Mouse (Mus musculus) forebrain, embryonic 11.5 days (tissue): ENCODE measurements around the gene Selenon. TPM values are rescaled to one million over a fixed set of nuclear protein-coding genes. Genes with fewer than 3 reads are reported as not detected.

ENCODE experiments used
- ATAC-seq: fragments of 200-750 bp; cut with Nextera tagmentation; replicated peaks from 2 replicates; pipeline ENCODE4 v1.8.0; 2017; ENCODE audit warnings: moderate TSS enrichment; ENCODE audit not compliant: low FRiP score
- DNase-seq: peaks from one replicate; pipeline ENCODE4 v3.0.0-alpha.2; 2017; ENCODE audit warnings: low spot score
- H3K27ac ChIP-seq: fragments of 300-500 bp; sonication (generic); 2 replicates; pipeline ENCODE4 v1.5.1; 2014; ENCODE audit warnings: low read depth, low read length
- H3K27me3 ChIP-seq: fragments of 300-500 bp; sonication (generic); 2 replicates; pipeline ENCODE4 v1.6.1; 2014; ENCODE audit warnings: mild to moderate bottlenecking, low read length, mixed read lengths; ENCODE audit not compliant: control insufficient read depth, insufficient read depth
- H3K36me3 ChIP-seq: fragments of 300-500 bp; sonication (generic); 2 replicates; pipeline ENCODE4 v1.6.1; 2014; ENCODE audit warnings: mild to moderate bottlenecking, low read length, moderate library complexity, mixed read lengths; ENCODE audit not compliant: control insufficient read depth, insufficient read depth
- H3K4me1 ChIP-seq: fragments of 300-500 bp; sonication (generic); replicated peaks from 2 replicates; pipeline ENCODE4 v1.6.1; 2014; ENCODE audit warnings: low read length, mixed read lengths; ENCODE audit not compliant: control insufficient read depth, insufficient read depth
- H3K4me2 ChIP-seq: fragments of 300-500 bp; sonication (generic); 2 replicates; pipeline ENCODE4 v1.6.1; 2014; ENCODE audit warnings: low read depth, mild to moderate bottlenecking, low read length, moderate library complexity, mixed read lengths; ENCODE audit not compliant: severe bottlenecking
- H3K4me3 ChIP-seq: fragments of 300-500 bp; sonication (generic); 2 replicates; pipeline ENCODE4 v1.5.1; 2014; ENCODE audit warnings: low read depth, low read length
- H3K9ac ChIP-seq: fragments of 300-500 bp; sonication (generic); 2 replicates; pipeline ENCODE4 v1.6.1; 2014; ENCODE audit warnings: low read length
- H3K9me3 ChIP-seq: fragments of 300-500 bp; sonication (generic); 2 replicates; pipeline ENCODE4 v1.6.1; 2016; ENCODE audit warnings: low read length, mixed read lengths; ENCODE audit not compliant: control insufficient read depth
- WGBS: fragments of 180-500 bp; shearing (Covaris S2); extraction: QIAGEN DNeasy Blood & Tissue Kit; methylation state at CpG from one replicate; pipeline ENCODE4 v1.1.7; 2014; 5-methylcytosine and 5-hydroxymethylcytosine counted together
- polyA plus RNA-seq: library from polyadenylated mRNA; unstranded; fragments of >200 nt; fragmentation: Nextera tagmentation; extraction: Ambion mirVana; gene quantifications from 2 replicates; pipeline ENCODE4 v1.2.1, GENCODE M21; 2014

Gene Selenon
- 38.5 and 47.9 TPM in 2 replicates for polyA plus RNA-seq

DNA sequence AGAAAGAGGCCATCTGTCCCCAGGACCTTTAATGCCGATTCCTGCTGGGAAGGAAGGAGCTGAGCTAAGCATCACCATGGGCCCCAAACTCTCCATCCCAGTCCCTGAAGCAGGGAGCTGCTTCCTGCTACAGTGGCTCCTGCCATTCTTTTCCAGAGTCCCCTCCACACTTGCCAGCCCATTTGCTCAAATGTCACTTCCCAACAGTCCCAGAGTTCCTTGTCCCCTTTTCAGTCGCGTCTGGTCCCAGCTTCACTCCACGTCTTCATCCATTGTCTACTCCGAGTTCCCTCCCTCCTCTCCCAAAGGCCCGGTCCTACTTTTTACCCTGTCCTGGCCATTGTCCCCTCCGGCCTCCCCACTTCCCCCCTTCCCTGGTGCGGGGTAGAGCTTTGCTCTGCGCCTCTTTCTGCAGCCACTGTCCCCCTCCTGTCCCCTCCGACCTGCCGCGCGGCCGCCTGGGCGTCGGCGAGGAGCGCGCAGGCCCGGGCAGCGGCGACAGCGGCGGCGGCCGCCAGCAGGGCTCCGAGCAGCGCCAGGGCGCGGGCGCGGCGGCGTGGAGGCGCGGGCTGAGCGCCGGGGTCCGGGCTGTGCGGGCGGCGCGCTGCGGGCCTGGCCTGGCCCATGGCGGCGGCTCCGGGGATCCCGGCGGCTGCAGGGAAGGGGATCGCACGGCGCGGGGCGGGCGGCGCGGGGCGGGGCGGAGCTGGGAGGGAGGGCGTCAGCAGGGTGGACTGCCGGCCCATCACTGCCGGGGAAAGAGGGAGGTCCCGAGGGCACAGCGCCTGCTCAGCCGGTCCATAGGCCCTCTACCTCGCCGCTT lies at the start of gene Selenon:
Selenon (minus strand) TSS at position 673 of the 823 bp plus-strand sequence.
- H3K4me2 ChIP-seq: peak within 1 kb of the TSS; percentile 63
- H3K4me1 ChIP-seq: peaks cover 8% of the 10 kb centered on the region
- peaks cover 6% of the 10 kb centered on the region; the same call in 1 of the 2 replicates for H3K9me3 ChIP-seq
- under 1% methylated on average over 56 of the region's 67 CpGs for WGBS
- no peaks in the 10 kb centered on the region for H3K27me3 ChIP-seq
- DNase-seq (peak; percentile 89), ATAC-seq (peak; percentile 89)
- H3K36me3 ChIP-seq: peaks cover 9% of the 10 kb centered on the region
- peak within 1 kb of the TSS; percentile 77 for H3K27ac ChIP-seq
- peak within 1 kb of the TSS; percentile 97 for H3K9ac ChIP-seq
- H3K4me3 ChIP-seq: peak within 1 kb of the TSS; percentile 80

DNA sequence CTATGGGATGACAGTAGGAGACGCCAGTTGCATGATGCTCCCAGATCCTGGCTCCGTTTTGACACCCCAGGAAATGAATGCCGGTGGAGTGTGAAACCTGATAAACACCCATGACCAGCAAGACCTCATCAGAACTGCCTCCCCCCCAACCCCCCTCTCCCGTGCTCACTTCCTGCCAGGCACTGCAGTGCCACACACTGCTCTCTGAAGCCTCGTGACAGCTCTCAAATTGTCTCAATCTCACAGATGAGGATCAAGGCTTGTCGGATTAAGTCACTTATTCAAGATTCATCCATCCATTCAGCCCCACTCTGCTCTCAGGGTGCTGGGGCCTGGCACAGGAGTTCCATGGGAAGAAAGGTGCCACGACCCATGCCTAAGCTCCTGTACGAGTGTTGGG lies 49.4 kb upstream of the Selenon start:
- Histone ChIP-seq H3K27me3 (no peaks in the 10 kb centered on the region), H3K9me3 (no peaks in the 10 kb centered on the region), H3K9ac (no peak overlapping the region), H3K4me2 (no peak overlapping the region), H3K4me1 (no peaks in the 10 kb centered on the region), H3K4me3 (no peak overlapping the region), H3K36me3 (no peaks in the 10 kb centered on the region), H3K27ac (no peak overlapping the region)
- DNase-seq (no peak), ATAC-seq (no peak)
- 59% methylated on average over 8 of the region's 8 CpGs for WGBS

DNA sequence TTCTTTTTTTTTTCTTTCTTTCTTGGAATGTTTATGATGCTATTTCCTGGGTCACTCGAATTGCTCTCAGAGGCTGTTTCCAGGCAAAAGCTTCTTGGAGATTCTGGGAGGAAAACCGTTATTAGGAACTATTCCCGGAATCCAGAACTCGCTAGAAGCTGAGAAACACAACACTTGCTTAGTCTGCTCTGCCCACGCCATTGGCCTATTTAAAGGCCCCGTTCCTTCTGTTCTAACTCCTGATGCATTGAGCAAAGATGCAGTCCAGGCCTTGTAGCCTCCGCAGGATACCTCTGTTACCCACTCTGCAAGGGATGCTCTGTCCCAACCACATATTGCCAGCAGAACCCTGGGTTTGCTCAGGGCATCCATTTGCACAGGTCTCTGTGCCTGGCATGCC lies 48.8 kb upstream of the Selenon start:
- ATAC-seq (no peak), DNase-seq (no peak)
- no peaks in the 10 kb centered on the region for H3K9me3 ChIP-seq
- H3K27ac ChIP-seq: no peak overlapping the region
- no peak overlapping the region for H3K4me3 ChIP-seq
- no peaks in the 10 kb centered on the region for H3K36me3 ChIP-seq
- no peaks in the 10 kb centered on the region for H3K4me1 ChIP-seq
- no peaks in the 10 kb centered on the region for H3K27me3 ChIP-seq
- H3K9ac ChIP-seq: no peak overlapping the region
- H3K4me2 ChIP-seq: no peak overlapping the region
- 87% methylated on average over 7 of the region's 7 CpGs for WGBS

- Histone ChIP-seq H3K27ac (no peak overlapping the region), H3K4me1 (no peaks in the 10 kb centered on the region)
- 89% methylated on average over 9 of the region's 9 CpGs for WGBS
These were observed 48.1 kb upstream of the Selenon start for GRCm38 (mm10) chr4:134600060-134600459.

DNA sequence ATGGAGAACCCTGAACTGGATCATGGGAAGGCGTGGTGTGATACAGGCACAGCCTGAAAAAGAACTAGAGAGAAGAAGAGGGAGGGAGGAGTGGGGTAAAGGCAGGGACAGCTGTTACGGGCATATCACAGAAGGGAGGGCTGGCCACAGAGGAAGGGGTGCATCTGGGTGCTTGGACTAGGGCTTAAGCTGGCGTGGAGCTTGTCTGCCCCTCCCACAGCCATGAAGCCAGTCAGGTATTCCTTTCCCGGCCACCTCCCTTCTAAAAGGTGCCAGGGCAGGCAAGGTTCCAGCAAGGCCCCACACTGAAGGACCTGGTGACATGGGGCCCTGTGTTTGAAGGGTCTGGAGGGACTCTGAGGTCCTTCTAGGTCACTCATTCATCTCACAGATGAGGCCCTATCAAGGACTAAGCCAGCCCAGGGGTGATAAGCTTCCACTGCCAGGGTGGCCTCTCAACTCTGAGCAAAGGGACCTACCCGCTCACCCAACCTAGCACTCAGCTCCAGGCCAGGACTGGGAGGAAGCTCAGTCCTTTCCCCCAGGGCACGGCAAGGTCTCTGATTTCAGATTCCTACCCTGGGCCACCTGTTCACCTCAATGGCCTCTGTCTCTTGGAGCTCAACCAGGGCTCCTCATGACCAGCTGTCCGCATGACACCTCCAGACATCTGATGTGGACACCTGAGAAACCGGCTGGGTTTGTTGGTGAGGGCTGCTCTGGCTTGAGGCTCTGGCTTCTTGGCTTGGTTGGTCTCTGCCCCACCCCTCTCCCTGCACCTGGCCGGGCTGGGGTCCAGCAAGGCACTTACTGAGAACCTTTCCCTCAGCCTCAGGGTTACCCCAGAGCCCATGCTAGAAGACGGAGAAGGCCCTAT lies 45.1 kb upstream of the Selenon start:
- no peaks in the 10 kb centered on the region for H3K27me3 ChIP-seq
- H3K4me1 ChIP-seq: no peaks in the 10 kb centered on the region
- no peak overlapping the region for H3K4me2 ChIP-seq
- DNase-seq: no peak
- H3K36me3 ChIP-seq: no peaks in the 10 kb centered on the region
- H3K4me3 ChIP-seq: no peak overlapping the region
- WGBS: 82% methylated on average over 10 of the region's 10 CpGs
- H3K9me3 ChIP-seq: no peaks in the 10 kb centered on the region
- ATAC-seq: no peak
- no peak overlapping the region for H3K27ac ChIP-seq
- no peak overlapping the region for H3K9ac ChIP-seq

More at GRCm38 (mm10) chr4:134600060-134600459, 48.1 kb upstream of the Selenon start:
- Histone ChIP-seq H3K36me3 (no peaks in the 10 kb centered on the region), H3K4me2 (no peak overlapping the region), H3K9ac (no peak overlapping the region), H3K27me3 (no peaks in the 10 kb centered on the region), H3K4me3 (no peak overlapping the region), H3K9me3 (no peaks in the 10 kb centered on the region)
- DNase-seq (no peak), ATAC-seq (no peak)

DNA sequence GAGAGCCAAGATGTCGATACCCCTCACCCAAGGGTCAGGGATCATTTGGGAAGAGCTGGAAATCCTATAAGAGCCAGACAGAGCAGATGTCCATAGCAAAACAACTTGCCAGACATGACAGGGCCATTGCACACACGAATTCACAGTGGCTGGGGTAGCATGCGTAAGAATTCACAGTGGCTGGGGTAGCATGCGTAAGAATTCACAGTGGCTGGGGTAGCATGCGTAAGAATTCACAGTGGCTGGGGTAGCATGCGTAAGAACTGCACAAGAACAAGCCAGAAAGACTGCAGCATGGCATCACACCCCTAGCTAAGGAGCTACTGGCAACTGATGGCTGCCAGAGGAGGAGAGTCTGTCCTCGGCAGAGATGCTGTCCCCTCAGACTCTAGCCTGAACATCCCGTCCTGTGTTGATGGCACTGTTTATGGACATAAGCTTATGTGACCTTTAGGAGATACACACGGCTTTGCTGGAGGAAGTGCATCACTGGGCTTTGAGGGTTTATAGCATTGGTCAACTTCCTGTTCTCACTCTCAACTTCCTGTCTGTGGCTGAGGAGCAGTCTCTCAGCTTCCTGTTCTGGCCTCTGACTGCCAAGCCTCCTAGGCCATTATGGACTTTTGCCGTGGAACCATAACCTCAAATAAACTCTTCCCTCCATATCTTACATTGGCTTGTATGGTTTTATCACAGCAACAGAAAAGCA lies 42.9 kb upstream of the Selenon start:
- DNase-seq: no peak
- H3K36me3 ChIP-seq: no peaks in the 10 kb centered on the region
- no peak overlapping the region for H3K27ac ChIP-seq
- H3K4me1 ChIP-seq: peaks cover 2% of the 10 kb centered on the region; the same call in 1 of the 2 replicates
- H3K9me3 ChIP-seq: no peaks in the 10 kb centered on the region
- no peak for ATAC-seq
- whole genome bisulfite sequencing: 87% methylated on average over 10 of the region's 10 CpGs
- H3K4me3 ChIP-seq: no peak overlapping the region
- no peak overlapping the region for H3K4me2 ChIP-seq
- H3K27me3 ChIP-seq: no peaks in the 10 kb centered on the region
- no peak overlapping the region for H3K9ac ChIP-seq

DNA sequence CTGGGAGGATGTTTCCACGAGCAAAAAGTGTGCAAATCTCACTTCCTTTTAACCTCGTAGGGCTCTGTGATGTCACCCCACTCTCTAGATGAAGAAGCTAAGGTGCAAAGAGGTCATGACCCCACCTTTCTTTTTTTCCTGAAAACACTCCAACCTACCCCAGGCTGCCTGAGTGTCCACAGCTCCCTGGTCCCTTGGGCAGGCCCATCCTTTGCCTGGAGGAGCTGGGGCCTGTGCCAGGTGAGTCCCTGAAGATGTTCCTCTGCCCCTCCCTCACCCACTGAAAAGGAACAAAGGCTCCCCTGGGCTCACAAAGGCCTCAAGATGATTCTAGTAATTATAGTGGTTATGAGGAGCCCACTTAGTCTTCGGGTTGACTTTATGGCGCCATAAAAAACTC lies 40.5 kb upstream of the Selenon start:
- no peak for ATAC-seq
- Histone ChIP-seq H3K9me3 (no peaks in the 10 kb centered on the region), H3K27ac (no peak overlapping the region), H3K9ac (no peak overlapping the region), H3K4me1 (peaks cover 2% of the 10 kb centered on the region; the same call in 1 of the 2 replicates), H3K27me3 (no peaks in the 10 kb centered on the region), H3K4me3 (no peak overlapping the region), H3K4me2 (no peak overlapping the region), H3K36me3 (no peaks in the 10 kb centered on the region)
- no peak for DNase-seq
- WGBS: 84% methylated on average over 4 of the region's 4 CpGs

- Histone ChIP-seq H3K4me2 (no peak overlapping the region), H3K9ac (no peak overlapping the region), H3K36me3 (no peaks in the 10 kb centered on the region), H3K4me3 (no peak overlapping the region), H3K4me1 (peaks cover 2% of the 10 kb centered on the region; the same call in 1 of the 2 replicates), H3K9me3 (no peaks in the 10 kb centered on the region), H3K27ac (no peak overlapping the region), H3K27me3 (no peaks in the 10 kb centered on the region)
- no peak for DNase-seq
- 56% methylated on average over 11 of the region's 11 CpGs for WGBS
- no peak for ATAC-seq
These were observed 39.6 kb upstream of the Selenon start for GRCm38 (mm10) chr4:134591506-134592061.
